In the genomic region with DNA sequence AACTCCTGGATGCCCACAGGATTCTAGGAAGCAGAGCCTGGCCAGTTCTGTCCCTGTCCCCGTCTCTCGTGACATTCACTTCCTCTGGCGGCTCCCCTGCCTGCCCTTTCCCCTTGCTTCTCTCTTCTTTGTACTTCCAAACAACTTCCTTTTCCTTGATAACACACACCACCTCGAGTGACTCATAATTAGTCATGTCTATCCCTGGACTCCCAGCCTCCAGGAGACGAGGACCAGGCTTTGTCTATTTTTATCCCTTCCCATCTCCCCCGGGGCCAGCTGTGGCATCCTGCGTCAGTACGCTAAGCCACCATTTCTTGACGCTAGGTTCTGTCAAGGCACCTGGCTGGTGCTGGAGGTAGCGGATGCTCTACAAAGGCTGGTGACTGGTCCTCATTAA, we compare ENCODE assay signal across 9 mouse cellular contexts. TPM values are rescaled to one million over a fixed set of nuclear protein-coding genes. Genes with fewer than 3 reads are reported as not detected.
DNase-seq lines count a peak whose midpoint lies in the region; TF ChIP-seq lines count a peak whose summit lies in the region.
"Had no signal": no experiment of that assay in that cellular context is flagged by ENCODE, and none has a peak within 500 bp of the region (broad histone marks: within the 10 kb centered on the region; RNA-seq: fewer than 3 reads in every experiment).

No protein-coding gene starts in this region.

- WGBS in lung, adult 2 months, result 21% methylated on average over 10 of the region's 10 CpGs

- peaks cover 7% of the 10 kb centered on the region; the same call in 1 of the 2 replicates for H3K4me1 ChIP-seq in lung, adult 2 months (ENCODE audit: control insufficient read depth, insufficient read depth, low read length)

- no peak for TF ChIP-seq POLR2A in lung, adult 2 months (IDR thresholded peaks at IDR 0.05; ENCODE audit: borderline replicate concordance, extremely low read depth, low read depth, low read length)

- TF ChIP-seq CTCF in lung, adult 2 months (IDR thresholded peaks at IDR 0.05; ENCODE audit: insufficient read depth, low read length), result no peak

- intact Hi-C loops in heart, postnatal 25 days (cut with DNase I), result no loop called here

- DNase-seq in lung, adult 18-20 months, result peak; percentile 48 to 54
- DNase-seq in lung, adult 2 months, result no peak
- DNase-seq in adrenal gland, postnatal 36 days, result peak; percentile 63 to 76
- peak; percentile 61 for DNase-seq in heart, postnatal 25 days (ENCODE audit: low spot score)
- DNase-seq in lung, postnatal 14 days, result peak; percentile 28
- DNase-seq in testis, postnatal 10 days (ENCODE audit: low spot score), result no peak
- no peak for DNase-seq in thymus, postnatal 36 days
- no peak for DNase-seq in thymus, postnatal 10 days (ENCODE audit: low spot score in 2 of 2)

- H3K4me3 ChIP-seq in lung, adult 2 months (replicated peaks; ENCODE audit: extremely low read depth, low read depth, low read length), result no peak overlapping the region

RNA-seq across cellular contexts. Expression of a gene that starts 15.9 kb away (rescaled TPM):
- 11.8 and 16.3 TPM in 2 replicates for polyA plus RNA-seq in lung, adult 2 months (2012; rRNA removed)
- 10 to 100 TPM; 23.0 to 24.3 TPM for total RNA-seq in adrenal gland, postnatal 36 days (2021)
- total RNA-seq in heart, postnatal 25 days (2021), result 10 to 100 TPM; 15.0 to 16.7 TPM

RNA-seq across cellular contexts. Expression of a gene that starts 16.4 kb away (rescaled TPM):
- polyA plus RNA-seq in lung, adult 2 months (2012; rRNA removed), result 17.9 and 20.8 TPM in 2 replicates
- total RNA-seq in adrenal gland, postnatal 36 days (2021), result 10 to 100 TPM; 20.9 to 21.9 TPM
- total RNA-seq in heart, postnatal 25 days (2021), result 10 to 100 TPM; 15.5 to 17.7 TPM

RNA-seq across cellular contexts. Expression of a gene that starts 36.1 kb away (rescaled TPM):
- not detected in 2 replicates for polyA plus RNA-seq in lung, adult 2 months (2012; rRNA removed)
- not detected for total RNA-seq in adrenal gland, postnatal 36 days (2021)
- total RNA-seq in heart, postnatal 25 days (2021), result not detected
- polyA plus RNA-seq: limb, embryonic 11.5 days had no signal

Comparison
In these comparisons a context has a peak if more than half of its experiments do, and no peak if none do; other contexts are left out.
1. DNase-seq: peak in lung, adult 18-20 months (2 of 2), adrenal gland, postnatal 36 days (2 of 2), heart, postnatal 25 days (single experiment) and lung, postnatal 14 days (single experiment); none in lung, adult 2 months (single experiment), testis, postnatal 10 days (single experiment), thymus, postnatal 36 days (0 of 2) and thymus, postnatal 10 days (0 of 2).